Mouse (Mus musculus): ENCODE measurements around the gene Pnpla7.

DNA sequence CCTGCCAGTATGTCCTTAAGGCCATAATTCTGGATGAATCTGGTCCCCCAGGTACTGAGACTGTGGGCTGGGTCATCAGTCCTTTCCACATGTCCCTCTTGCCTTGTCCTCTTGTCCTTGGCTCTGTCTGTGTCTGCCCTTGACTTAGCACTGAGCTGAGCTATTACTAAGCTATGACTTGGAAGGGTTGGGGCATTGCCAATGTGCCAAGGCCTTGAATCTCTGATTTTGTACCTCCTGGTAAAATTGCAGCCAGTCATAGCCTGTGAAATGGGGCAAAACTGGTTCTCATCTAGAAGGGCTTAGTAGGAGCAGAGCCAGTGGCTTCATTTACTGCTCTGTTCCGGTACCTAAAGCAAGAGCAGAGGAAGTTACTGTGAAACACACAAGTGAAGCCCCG is 20.6 kb downstream of the Pnpla7 start:
- TF ChIP-seq CTCF (IDR thresholded peaks at IDR 0.05; ENCODE audit: extremely low read depth, insufficient read depth, insufficient read length, insufficient replicate concordance) (no peak), POLR2A (IDR thresholded peaks at IDR 0.05; ENCODE audit: low read depth, low read length) (no peak)

Data from spleen, adult 2 months (tissue).